Mouse (Mus musculus): ENCODE measurements around the gene Cdc25a.

The Cdc25a gene

DNA sequence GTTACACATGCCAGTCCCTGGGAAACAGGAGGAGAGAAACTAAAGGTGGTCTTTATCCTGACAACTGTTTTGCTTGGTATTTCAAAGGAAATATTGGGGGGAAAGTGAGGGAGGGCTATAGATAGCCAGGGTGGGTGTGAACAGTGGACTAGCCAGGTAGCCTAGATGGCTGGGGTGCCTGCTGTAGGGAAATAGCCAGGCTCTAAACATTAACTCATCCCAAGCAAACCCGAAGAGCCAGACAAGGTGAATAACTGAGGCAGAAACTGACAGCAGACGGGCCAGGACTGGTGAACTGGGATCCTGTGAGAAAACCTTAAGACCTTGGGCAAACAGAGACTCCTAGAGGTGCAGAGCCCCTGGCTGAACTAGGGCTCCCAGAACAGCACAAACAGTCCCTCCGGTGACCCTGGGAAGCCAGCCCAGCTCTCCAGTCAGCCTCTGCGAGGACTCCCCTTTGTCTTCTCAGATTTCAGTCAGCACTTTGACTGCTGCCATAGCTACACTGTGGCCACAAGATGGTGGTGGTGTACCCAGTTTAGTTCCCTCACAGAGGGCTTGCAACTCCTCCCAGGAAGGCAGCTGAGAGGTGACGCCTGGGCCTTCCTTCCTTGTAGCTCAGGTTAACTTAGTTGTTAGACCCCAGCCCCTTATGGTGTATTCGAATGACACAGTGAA, 19.2 kb downstream of the Cdc25a start:
- DNase-seq (ENCODE audit: low spot score): peak; percentile 81

DNA sequence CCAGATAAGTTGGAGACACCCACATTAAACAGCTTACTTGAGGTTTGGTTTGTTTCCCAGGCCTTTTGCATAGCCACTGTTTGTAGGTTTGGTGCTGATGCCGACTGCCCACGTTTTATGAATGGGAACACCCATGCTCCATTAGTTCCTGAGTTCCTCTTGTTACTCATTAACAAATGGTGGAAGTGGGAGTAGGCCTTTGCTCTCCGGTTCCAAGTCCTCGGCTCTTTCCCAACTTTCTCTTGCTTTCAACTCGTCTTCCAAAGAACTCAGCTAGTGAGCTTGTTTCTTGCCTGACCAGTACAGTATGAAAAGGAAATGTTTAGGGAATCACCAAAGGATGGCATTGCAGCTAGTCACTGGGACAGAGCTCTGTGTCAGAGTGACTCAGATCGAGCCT, 20.2 kb downstream of the Cdc25a start:
- DNase-seq (ENCODE audit: low spot score): no peak

DNA sequence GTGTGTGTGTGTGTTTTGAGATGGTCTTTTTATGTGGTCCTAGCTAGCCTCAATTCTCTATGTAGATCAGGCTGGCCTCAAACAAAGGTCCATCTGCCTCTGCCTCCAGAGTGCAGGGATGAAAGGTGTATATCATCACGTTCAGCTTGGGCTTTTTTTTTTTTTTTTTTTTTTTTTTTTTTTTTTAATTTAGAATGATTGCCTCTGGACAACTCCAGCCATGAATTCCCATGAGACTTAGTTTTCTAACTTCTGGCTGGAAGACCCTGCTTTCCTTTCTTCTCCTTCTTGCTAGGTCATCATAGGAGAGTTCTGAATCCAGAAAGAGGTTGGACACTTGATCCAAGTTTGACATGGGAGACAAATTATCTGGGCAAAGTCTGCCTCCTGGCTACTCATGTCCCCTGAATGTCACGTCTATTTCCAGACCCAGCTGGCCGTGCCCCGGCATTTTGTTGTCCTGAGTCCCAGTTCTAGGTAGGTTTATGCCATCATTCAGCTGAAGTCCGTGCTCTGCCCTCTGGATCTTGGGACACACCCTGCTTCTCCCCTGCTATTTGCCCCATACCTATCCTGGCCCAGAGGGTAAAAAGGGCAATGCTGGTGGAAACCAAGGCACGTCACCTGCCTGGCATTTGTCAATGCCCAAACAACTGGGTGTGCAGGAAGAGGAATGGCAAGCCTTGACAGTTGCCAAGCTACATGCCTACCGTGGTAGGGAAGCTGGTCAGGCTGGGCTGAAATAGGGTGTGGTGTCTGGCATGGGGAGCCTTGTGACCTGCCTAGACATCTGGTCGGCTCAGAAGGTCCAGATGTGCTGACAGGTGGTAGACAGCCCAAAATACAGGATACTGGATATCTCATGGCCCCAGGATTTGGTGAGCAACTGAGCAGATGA, 21.1 kb downstream of the Cdc25a start:
- no peak for DNase-seq (ENCODE audit: low spot score)

DNA sequence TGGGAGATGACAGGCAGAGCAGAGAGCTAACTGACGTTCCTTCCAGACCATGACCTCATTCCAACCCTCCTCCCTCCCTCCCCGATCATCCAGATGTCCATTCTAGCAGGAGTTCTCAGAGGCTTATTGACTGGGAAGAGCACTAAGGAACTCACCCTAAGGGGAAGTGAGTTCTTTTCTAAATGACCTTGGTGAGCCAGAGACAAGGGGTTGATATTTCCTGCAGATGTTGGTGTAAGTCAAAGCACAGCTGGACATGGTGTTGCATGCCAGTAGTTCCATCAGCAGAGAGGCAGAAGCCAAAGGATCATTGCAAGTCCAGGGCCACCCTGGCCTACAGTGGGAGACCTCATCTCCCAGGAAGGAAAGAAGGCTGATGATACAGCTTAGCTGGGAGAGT, 22.6 kb downstream of the Cdc25a start:
- no peak for DNase-seq (ENCODE audit: low spot score)

DNA sequence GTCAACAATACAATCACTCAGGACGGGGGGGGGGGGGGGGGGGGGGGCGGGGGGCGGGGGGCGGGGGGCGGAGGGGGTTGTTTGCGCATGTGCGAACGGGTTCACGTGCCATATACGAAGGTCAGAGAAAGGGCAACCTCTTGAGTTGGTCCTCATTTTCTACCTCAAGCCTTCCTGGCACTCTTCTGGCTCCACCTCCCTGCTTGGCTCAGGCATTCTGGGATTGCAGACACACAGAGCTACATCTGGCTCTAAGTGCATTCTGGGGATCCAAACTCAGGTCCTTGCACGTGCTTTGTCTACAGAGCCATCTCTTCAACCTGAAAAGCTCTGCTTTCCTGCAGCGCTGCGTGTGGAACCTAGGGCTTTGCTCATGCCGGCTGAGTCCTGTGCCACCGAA, 24.0 kb downstream of the Cdc25a start:
- no peak for DNase-seq (ENCODE audit: low spot score)

DNA sequence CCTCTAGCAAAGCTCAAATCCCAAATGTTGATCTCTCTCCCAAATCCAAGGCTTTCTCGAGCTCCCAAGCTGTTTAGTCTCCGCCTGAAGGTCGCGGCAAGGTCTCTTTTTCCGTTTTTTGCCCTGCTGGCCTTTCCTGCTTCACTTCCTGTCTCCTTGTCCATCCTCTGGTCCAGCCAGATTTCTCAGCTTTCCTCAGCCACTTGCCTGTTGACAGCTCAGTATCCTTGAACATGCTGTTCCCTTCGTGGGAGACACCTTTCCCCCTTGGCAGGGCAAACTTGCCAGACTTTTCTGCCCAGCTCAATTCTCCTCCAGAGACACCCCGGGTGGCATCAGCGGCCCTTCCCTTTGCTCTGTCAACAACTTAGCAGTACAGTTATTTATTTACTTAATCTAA, 24.4 kb downstream of the Cdc25a start:
- no peak for DNase-seq (ENCODE audit: low spot score)

DNA sequence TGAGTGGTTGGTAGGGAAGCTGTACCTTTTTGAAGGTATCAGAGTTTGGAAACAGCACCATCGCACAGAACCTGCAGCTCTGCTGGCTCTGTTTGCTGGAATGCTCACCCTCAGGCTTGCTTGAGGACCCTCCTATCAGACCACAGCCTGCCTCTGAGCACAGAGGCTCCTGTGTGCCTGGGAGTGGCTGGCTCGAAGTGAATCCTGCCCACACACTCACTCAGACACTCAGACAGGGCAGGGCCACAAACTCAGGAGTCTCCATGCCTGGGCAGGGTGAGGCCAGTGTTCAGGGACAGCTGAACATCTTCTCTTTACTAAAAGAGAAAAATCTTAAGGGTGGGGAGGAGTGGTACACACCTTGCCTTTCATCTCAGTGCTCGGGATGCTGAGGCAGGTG, 25.2 kb downstream of the Cdc25a start:
- DNase-seq (ENCODE audit: low spot score): no peak

DNA sequence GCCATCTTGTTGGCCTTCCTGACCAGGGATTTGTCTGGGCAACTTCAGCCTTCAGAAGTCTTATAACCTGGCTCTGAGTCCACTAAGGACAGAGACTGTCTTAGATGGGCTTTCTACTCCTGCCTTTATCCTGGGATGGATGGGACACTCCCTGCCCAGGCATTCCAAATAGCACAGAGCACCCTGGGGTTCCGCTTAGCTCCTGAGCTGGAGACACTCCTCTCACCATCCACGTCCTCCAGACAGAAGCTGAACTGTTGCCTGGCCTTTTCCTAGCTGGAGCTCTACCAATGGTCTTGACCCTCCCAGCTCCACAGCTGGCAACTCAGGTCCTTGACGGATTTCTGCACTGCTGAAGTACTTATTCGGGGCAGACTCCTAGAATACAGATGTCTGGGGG, 26.9 kb downstream of the Cdc25a start:
- DNase-seq (ENCODE audit: low spot score): no peak

DNA sequence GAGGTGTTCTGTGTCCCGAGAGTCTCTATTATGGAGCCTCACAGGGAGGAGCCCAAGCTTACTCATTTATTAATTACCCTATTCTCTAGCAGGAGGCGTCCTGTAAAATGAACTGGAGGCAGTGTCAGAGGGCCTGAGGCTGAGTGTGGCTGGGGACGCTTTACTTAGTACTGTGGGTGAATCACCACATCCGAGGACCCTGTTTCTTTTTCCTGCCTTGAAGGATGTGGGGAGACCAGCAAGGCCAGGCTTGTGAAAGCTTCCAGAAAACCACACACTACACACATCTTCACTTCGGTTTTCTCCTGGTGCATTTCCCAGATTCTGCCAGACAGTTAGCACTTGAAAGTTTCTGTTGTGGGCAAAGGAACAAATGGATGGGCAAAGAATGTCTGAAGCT, 27.4 kb downstream of the Cdc25a start:
- no peak for DNase-seq (ENCODE audit: low spot score)

DNA sequence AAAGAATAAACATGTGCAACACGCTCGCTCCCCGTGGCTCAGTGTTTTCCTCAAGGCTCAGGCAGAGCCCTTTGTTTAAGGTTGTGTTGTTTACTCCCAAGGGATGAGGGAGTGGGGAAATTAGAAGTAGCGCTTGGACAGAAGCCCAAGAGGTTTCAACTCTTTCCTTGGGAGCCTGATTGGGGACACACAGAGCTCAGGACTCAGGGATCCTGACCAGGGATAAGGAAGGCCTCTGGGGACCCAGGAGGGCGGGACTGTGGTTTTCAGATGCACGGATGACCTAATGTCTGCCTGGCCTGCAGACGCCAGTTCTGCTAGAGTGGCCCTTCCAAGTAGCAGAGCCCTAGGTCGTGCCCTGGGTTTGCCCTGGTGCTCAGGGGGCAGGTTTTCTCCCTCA, 31.9 kb downstream of the Cdc25a start:
- peak; percentile 65 for DNase-seq (ENCODE audit: low spot score)

DNA sequence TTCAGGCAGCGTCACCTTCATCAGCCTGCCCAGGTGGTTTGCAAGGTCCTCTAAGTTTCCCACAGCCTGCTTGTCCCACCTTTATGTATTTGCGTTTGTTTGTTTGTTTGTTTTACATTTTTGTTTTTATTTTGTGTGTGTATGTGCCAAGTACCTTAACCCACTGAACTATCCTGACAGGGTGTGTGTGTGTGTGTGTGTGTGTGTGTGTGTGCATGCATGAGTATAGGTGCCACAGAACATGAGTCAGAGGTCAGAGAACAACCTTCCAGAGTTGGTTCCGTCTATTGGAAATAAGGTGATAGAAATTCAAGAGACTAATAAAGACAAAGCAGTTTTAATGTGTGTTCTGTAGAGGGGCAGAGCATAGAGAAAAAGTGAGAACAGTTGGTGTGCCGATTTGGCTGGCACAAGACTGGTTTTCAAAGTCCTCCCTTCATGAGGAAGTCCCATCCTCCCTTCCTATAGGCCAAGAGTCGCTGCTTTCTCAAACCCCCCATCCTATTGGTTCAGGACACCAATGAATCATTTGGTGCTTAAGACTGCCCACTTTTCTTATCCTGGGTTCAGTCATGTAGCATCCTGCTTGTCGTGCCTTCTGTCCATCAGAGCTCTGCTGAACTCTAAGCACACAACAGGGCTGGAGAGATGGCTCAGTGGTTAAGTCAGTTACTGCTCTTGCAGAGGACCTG, 32.5 kb downstream of the Cdc25a start:
- no peak for DNase-seq (ENCODE audit: low spot score)

DNA sequence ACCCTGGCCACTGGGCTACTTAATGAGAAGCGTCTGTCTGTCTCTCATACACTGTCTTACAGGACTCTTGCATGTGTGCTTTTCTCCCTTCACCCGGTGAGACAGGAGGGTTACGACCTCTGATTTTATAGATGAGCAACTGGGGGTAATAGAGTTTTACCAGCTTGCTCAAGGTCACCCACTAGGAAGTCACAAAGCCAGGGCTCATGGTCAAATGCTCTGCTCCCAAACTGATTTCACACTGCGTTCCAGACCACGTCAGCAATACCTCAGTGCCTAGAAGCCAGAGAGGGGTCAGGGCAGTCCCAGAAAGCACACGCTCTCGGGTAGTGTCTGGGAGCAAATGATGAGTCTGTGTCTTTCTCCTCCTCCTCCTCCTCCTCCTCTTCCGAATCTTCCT, 33.7 kb downstream of the Cdc25a start:
- no peak for DNase-seq (ENCODE audit: low spot score)

DNA sequence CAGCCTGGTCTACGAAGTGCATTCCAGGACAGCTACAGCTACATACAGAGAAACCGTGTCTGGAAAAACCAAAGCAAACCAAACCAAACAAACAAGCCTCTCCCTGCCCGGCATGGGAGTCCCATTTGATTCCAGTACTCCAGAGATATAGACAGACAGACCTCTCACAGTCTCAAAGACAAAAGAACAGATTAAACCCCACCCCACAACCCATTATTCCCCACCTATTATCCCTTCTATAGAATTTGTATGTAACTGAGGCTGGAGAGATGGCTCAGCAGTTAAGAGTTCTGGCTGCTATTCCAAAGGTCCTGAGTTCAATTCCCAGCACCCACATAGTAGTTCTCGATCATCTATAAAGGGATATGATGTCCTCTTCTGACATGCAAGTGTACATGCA, 34.5 kb downstream of the Cdc25a start:
- no peak for DNase-seq (ENCODE audit: low spot score)

DNA sequence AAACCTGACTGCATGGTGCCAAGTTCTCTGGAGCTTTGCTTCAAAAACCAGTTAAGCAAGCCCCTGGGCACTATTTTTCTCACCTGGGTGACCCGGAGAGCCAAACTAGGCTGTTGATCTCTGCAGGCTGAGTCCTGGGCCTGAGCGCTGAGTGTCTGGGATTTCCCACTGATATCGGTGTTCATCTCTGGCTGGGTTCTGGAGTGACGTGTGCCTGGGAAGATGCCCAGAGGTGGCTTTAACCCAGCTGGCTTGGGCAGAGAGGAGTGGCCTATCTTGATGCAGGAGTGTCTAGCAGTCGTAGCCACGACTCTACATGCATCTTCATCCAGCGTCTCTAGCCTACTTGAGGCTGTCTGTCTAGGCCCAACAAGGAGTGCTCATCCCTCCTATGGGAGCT, 36.4 kb downstream of the Cdc25a start:
- DNase-seq (ENCODE audit: low spot score): peak; percentile 66

DNA sequence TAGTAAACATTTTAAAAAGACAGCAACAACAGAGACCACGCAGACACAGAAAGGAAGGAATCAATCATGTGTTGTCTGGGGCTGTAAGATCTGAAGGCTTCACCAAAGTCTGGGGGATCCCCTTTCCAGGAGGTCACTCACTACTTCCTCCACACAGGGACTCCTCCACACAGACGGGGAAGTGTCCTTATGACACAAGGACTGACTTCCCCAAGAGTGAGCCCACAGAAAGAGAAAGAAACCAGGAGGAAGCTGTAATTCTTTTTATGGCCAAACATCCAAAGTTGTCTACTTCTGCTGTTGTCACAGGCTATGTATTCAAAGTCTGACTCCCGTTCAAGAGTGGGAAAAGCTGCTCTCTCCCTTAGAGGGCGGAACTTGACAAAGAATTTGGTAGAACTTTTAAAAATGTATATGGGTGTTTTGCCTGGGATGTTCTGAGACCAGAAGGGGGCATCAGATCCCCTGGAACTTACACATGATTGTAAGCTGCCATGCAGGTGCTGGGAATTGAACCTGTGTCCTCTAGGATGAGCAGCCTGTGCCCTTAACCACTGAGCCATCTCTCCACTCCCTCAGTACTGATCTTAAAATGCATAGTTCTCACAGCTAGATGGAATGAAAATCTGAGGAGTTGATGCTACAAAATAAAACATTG, 39.0 kb downstream of the Cdc25a start:
- no peak for DNase-seq (ENCODE audit: low spot score)

DNA sequence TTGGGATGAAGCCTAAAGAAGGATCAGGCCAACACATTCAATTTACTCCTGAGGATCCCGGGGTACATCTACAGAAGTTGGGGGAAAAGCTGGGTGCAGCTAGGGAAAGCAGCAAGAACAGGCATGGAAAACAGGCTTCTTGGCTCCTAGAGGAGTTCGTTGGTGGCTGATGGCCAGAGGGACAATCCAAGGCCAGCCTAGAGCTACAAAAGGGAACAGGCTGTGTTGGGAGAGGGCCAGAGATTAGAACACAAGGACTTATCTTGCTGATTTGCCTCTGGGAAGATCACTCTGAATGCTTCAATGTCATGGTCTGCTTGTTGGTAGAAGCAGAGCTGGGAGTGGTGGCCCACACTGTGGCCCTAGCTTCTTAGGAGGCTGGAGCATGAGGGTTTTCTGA, 42.6 kb downstream of the Cdc25a start:
- peak; percentile 66 for DNase-seq (ENCODE audit: low spot score)

DNA sequence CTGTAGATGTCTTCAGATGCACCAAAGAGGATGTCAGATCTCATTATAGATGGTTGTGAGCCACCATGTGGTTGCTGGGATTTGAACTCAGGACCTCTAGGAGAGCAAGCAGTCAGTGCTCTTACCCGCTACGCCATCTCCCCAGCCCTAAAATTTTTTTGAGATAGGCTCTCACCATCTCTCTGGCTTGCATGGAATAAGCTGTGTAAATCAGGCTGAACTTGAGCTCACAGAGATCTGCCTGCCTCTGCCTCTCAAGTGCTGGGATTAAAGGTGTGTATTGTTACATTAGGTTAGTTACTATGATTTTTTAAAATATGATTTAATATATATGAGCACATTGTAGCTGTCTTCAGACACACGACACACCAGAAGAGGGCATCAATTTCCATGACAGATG, 53.8 kb downstream of the Cdc25a start:
- DNase-seq (ENCODE audit: low spot score): no peak

DNA sequence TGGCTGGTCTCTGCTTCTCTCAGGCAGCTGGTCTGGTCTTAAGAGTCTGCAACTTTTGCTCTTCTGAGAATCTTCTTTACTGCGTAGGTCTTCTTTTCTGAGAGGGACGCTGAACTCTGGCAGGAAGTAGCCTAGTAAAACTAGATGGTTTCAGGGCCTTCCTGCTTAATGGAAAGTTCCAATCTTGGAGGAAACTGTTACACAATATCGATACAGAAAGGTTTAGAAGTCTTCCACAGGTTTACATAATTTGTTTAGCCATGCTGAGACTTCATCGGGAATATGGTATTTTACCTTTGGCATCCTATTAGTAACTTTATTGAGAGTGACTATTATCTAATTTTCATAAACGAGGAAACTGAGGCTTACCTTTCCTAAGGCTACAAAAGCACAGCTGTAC, 54.7 kb downstream of the Cdc25a start:
- no peak for DNase-seq (ENCODE audit: low spot score)

DNA sequence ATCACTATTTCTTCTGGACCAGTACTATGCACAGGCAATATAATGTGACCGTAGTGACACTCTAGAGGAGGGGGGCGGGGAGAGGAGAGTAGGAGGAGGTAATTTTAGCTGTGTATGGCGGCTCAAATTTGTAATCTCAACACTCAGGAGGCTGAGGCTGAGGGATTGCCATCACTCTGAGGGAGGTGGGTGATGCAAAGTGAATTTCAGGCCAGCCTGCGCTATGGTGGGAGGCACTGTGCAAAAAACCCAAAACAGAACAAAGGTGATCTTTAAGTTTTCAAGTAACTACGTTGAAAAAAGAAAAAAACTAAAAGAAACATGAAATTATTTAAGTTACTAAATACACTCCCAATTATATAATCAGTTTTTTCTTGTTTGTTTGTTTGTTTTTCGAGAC, 55.4 kb downstream of the Cdc25a start:
- no peak for DNase-seq (ENCODE audit: low spot score)

DNA sequence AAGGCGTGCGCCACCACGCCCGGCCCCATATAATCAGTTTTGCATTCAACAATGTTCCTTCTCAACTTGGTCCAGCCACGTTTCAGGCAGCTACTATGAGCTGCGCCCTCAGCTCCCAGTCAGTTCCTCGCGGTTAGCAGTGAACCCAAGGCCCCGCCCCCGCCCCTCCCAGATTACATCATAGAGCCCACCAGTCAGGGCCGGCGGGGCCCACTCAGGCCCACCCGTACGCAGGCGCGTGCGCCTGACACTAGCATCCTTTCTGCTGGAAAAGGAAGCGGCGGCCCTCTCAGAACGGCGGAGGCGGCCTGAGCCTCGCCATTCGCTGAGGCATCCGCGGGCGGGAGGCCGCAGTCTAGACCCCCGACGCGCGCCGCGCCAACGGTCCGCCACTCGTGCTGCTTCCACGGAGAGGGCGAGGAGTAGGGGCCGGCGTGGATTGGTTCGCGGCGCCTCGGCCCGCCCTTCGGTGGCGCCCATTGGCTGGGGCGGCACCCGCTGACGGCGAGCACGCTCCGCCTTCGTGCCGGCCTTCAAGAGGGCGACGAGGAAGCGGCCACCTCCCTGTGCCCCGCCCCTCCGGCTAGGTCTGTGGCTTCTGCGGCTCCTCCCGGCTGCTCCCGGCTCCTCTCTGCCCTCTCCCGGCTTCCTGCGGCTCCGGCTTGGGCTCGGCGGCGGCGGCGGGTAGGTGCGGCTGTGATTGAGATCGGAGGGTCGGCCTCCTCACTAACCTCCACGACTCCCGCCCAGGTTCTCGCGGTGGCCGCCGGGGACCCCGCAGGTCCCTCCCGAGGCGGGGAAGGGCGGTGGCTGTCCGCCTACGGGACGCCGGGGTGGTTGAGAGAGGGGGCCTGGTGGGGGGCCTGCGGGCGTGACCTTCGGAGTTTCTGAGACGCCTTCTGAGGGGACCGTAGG, 56.1 kb downstream of the Cdc25a start, which contains the start of gene Map4:
Map4 (plus strand) TSS at position 204 of the 915 bp plus-strand sequence.
- DNase-seq (ENCODE audit: low spot score): peak; percentile 98

DNA sequence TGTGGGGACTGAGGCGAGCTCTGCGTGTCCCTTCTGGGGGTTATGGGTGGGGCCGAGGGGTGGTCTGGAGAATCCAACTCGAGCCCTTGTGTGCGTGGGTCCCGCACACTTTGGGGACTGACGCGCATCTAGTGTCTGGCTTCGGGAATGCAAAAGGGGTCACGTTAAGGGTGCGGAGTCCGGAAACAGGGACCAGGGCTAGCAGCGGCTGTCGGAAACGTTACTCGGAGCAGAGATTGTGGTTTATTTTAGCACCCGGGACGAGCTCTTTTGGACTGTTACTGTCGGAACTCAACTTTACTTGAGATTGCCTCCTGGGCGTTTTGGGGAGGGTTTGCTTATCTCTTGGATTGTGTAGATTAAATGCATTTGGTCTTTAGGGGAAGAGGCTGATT, 57.0 kb downstream of the Cdc25a start:
- peak; percentile 61 for DNase-seq (ENCODE audit: low spot score)
